Mouse (Mus musculus) layer of hippocampus, postnatal 10 days (tissue): ENCODE data around the gene Zbtb26. TPM values are rescaled to one million over a fixed set of nuclear protein-coding genes. Genes with fewer than 3 reads are reported as not detected.

Experiments used
- total RNA-seq, 2 experiments: library from RNA; stranded (reverse); gene quantifications; 2 replicates each; pipeline ENCODE4 v1.2.3; 2021

Zbtb26 gene
- total RNA-seq, 2 experiments from 2014 or later, result 8.8 to 8.9 TPM

Other genes with a start within 250 kb of the Zbtb26 start
- not detected for gene Olfr366, start 231.6 kb downstream of the Zbtb26 start, total RNA-seq
- not detected for gene Olfr368, start 116.6 kb downstream of the Zbtb26 start, total RNA-seq
- gene Pdcl, start 83.8 kb downstream of the Zbtb26 start, total RNA-seq, result 10 to 100 TPM; 31.2 to 32.5 TPM
- 10 to 100 TPM; 78.7 to 82.2 TPM for gene Rc3h2, start 20.2 kb downstream of the Zbtb26 start, total RNA-seq
- 10 to 100 TPM; 14.9 to 16.3 TPM for gene Zbtb6, start within 50 bp of the Zbtb26 start, total RNA-seq
- gene Rabgap1, start 144 bp upstream of the Zbtb26 start, total RNA-seq, result 100 to 1,000 TPM; 101 to 103 TPM
- 1 to 10 TPM; 9.1 to 9.8 TPM for gene Gpr21, start 73.2 kb upstream of the Zbtb26 start, total RNA-seq